Mouse (Mus musculus): ENCODE data around the gene Fam43b.

- TF ChIP-seq CTCF (IDR thresholded peaks at IDR 0.05; ENCODE audit: insufficient read depth, low read length) (no peak), POLR2A (IDR thresholded peaks at IDR 0.05; ENCODE audit: borderline replicate concordance, extremely low read depth, low read depth, low read length) (no peak)
Measured at GRCm38 (mm10) chr4:138351821-138352220, 44.5 kb downstream of the Fam43b start.

All from lung, adult 2 months (tissue).